Mouse (Mus musculus) bone marrow macrophage, adult 2 months (primary cell): Measurements from ENCODE around the gene Cpe. TPM values are rescaled to one million over a fixed set of nuclear protein-coding genes. Genes with fewer than 3 reads are reported as not detected.

Experiments
- H3K27ac ChIP-seq: 2 replicates; pipeline ENCODE4 v1.5.1; 2012; ENCODE audit warnings: low read depth, low read length; ENCODE audit not compliant: insufficient read depth
- H3K4me1 ChIP-seq: 2 replicates; pipeline ENCODE4 v1.6.1; 2012; ENCODE audit warnings: low read length; ENCODE audit not compliant: control insufficient read depth, insufficient read depth
- H3K4me3 ChIP-seq: 2 replicates; pipeline ENCODE4 v1.5.1; 2012; ENCODE audit warnings: mild to moderate bottlenecking, low read length, moderate library complexity; ENCODE audit not compliant: insufficient read depth
- CTCF ChIP-seq: IDR thresholded peaks from 2 replicates; pipeline ENCODE4 v1.5.1; 2012; ENCODE audit warnings: low read depth, mild to moderate bottlenecking, low read length, moderate library complexity
- POLR2A ChIP-seq: IDR thresholded peaks from 2 replicates; pipeline ENCODE4 v1.6.1; 2012; ENCODE audit warnings: mild to moderate bottlenecking, low read depth, low read length, borderline replicate concordance
- polyA plus RNA-seq: library from polyadenylated mRNA; stranded (reverse); fragments of >200 nt; gene quantifications from 2 replicates; pipeline ENCODE4 v1.2.4, GENCODE M21; 2012; ENCODE audit not compliant: missing spikeins, insufficient read depth, insufficient read length

Gene Cpe
- polyA plus RNA-seq, 1 experiment = 1.8 TPM

- no peak overlapping the region for H3K27ac ChIP-seq
- H3K4me3 ChIP-seq = no peak overlapping the region
- H3K4me1 ChIP-seq = no peaks in the 10 kb centered on the region
- TF ChIP-seq POLR2A (no peak), CTCF (peak; percentile 91)
Measured at GRCm38 (mm10) chr8:64597042-64597970, 95.5 kb downstream of the Cpe start.

GRCm38 (mm10) chr8:64596396-64596795 lies 96.5 kb downstream of the Cpe start:
- TF ChIP-seq CTCF = no peak
- TF ChIP-seq POLR2A = no peak
- Histone ChIP-seq H3K27ac (no peak overlapping the region), H3K4me1 (no peaks in the 10 kb centered on the region), H3K4me3 (no peak overlapping the region)

- no peak for TF ChIP-seq CTCF
- no peak for TF ChIP-seq POLR2A
- no peaks in the 10 kb centered on the region for H3K4me1 ChIP-seq
Measured at GRCm38 (mm10) chr8:64590456-64590855, 102.4 kb downstream of the Cpe start.

GRCm38 (mm10) chr8:64582887-64583286 lies 110.0 kb downstream of the Cpe start:
- Histone ChIP-seq H3K4me3 (no peak overlapping the region), H3K27ac (no peak overlapping the region), H3K4me1 (no peaks in the 10 kb centered on the region)
- TF ChIP-seq CTCF (no peak), POLR2A (no peak)

More at GRCm38 (mm10) chr8:64590456-64590855, 102.4 kb downstream of the Cpe start:
- Histone ChIP-seq H3K27ac (no peak overlapping the region), H3K4me3 (no peak overlapping the region)

GRCm38 (mm10) chr8:64578221-64578620 lies 114.6 kb downstream of the Cpe start:
- no peak overlapping the region for H3K27ac ChIP-seq
- H3K4me1 ChIP-seq = no peaks in the 10 kb centered on the region
- no peak overlapping the region for H3K4me3 ChIP-seq
- TF ChIP-seq CTCF (no peak), POLR2A (no peak)

- Histone ChIP-seq H3K27ac (no peak overlapping the region), H3K4me1 (no peaks in the 10 kb centered on the region)
Measured at GRCm38 (mm10) chr8:64575001-64575400, 117.9 kb downstream of the Cpe start.

GRCm38 (mm10) chr8:64548054-64548850 lies 144.6 kb downstream of the Cpe start:
- TF ChIP-seq CTCF (no peak), POLR2A (no peak)
- Histone ChIP-seq H3K4me3 (no peak overlapping the region), H3K4me1 (no peaks in the 10 kb centered on the region), H3K27ac (no peak overlapping the region)

More at GRCm38 (mm10) chr8:64575001-64575400, 117.9 kb downstream of the Cpe start:
- TF ChIP-seq POLR2A = no peak
- H3K4me3 ChIP-seq = no peak overlapping the region

- H3K27ac ChIP-seq = no peak overlapping the region
- TF ChIP-seq CTCF (no peak), POLR2A (no peak)
- H3K4me3 ChIP-seq = no peak overlapping the region
- no peaks in the 10 kb centered on the region for H3K4me1 ChIP-seq
Measured at GRCm38 (mm10) chr8:64543441-64543840, 149.4 kb downstream of the Cpe start.

Other genes starting within 250 kb of the Cpe start
- gene Msmo1, start 40.7 kb upstream of the Cpe start, polyA plus RNA-seq = 65.3 and 67.0 TPM in 2 replicates
- gene Klhl2, start 157.0 kb upstream of the Cpe start, polyA plus RNA-seq = 11.5 and 12.0 TPM in 2 replicates